Mouse (Mus musculus) erythroblast, embryonic 14.5 days (primary cell): ENCODE data around the gene Gpr153.

Experiments
- GATA1 ChIP-seq: IDR thresholded peaks from 2 replicates; pipeline ENCODE4 v1.6.1; 2012; ENCODE audit warnings: low read length, inconsistent platforms, mixed read lengths
- TAL1 ChIP-seq: IDR thresholded peaks from 3 replicates; pipeline ENCODE4 v1.6.1; 2012; ENCODE audit warnings: low read length, inconsistent platforms, mixed read lengths

DNA sequence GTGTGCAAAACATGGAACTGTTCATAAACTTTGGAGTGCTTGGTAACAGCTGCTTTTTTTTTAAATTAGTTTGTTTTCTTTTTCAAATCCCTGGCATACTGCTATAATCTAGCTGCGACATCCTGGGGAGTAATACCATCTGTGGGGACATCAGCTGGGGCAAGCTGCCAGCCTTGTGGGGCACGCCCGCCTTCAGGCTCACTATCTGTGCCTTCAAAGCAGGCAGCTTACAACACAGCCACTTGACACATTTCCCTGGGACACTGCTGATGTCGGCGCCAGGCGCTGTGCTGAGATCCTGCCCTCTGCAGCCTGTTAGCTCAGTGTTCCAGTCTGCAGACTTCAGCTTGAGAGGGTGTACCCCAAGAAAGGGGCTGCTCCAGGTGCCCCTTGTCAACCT lies 17.0 kb upstream of the Gpr153 start:
- TF ChIP-seq GATA1 (0 out of 2 replicates have a peak, but pooled peaks have one; percentile 18), TAL1 (peak; percentile 49; the same call in 2 of the 3 replicates)
